ENCODE assay signal across 19 mouse cellular contexts in genomic region chr2:114249440-114249839, GRCm38 (mm10). TPM values are rescaled to one million over a fixed set of nuclear protein-coding genes. Genes with fewer than 3 reads are reported as not detected.
DNase-seq lines count a peak whose midpoint lies in the region; ATAC-seq and TF ChIP-seq lines count a peak whose summit lies in the region.
"Had no signal": no experiment of that assay in that cellular context is flagged by ENCODE, and none has a peak within 500 bp of the region (broad histone marks: within the 10 kb centered on the region; RNA-seq: fewer than 3 reads in every experiment).

No protein-coding gene starts in this region.

- intact Hi-C loops in left cerebral cortex, postnatal 14 days (cut with DNase I) = no loop called here
- intact Hi-C loops in left cerebral cortex, adult 2 months (cut with DNase I) = no loop called here

- peaks cover 1 to 19% of the 10 kb centered on the region in 2 experiments; a peak in 3 of 4 replicates for H3K4me1 ChIP-seq in heart, embryonic 14.5 days (ENCODE audit: control insufficient read depth in 2 of 2, insufficient read depth in 2 of 2, low read length in 2 of 2)
- H3K4me1 ChIP-seq: embryonic facial prominence, embryonic 13.5 days; neural tube, embryonic 12.5 days had no signal

- no peaks in the 10 kb centered on the region for H3K9me3 ChIP-seq in heart, embryonic 14.5 days (ENCODE audit: control insufficient read depth, low read length)
- H3K9me3 ChIP-seq: embryonic facial prominence, embryonic 13.5 days; neural tube, embryonic 12.5 days had no signal

- H3K27ac ChIP-seq in heart, embryonic 14.5 days (replicated peaks in 1 of 2; ENCODE audit: control insufficient read depth in 1 of 2, insufficient read depth in 1 of 2, low read depth in 2 of 2, low read length in 2 of 2) = peak overlapping the region; percentile 56 to 60
- no peak overlapping the region for H3K27ac ChIP-seq in left cerebral cortex, adult 2 months
- H3K27ac ChIP-seq: embryonic facial prominence, embryonic 13.5 days; hindbrain, embryonic 14.5 days; macrophage; neural tube, embryonic 12.5 days had no signal

- H3K27me3 ChIP-seq in heart, embryonic 14.5 days (ENCODE audit: control insufficient read depth, insufficient read depth, low read length) = no peaks in the 10 kb centered on the region
- H3K27me3 ChIP-seq: embryonic facial prominence, embryonic 13.5 days; neural tube, embryonic 12.5 days had no signal

- peak overlapping the region; percentile 50 for H3K4me2 ChIP-seq in heart, embryonic 14.5 days (ENCODE audit: low read length)
- H3K4me2 ChIP-seq: embryonic facial prominence, embryonic 13.5 days; hindbrain, embryonic 14.5 days; midbrain, embryonic 11.5 days; neural tube, embryonic 12.5 days had no signal

- no peak overlapping the region for H3K9ac ChIP-seq in heart, embryonic 14.5 days (ENCODE audit: low read length)
- H3K9ac ChIP-seq: embryonic facial prominence, embryonic 13.5 days; hindbrain, embryonic 14.5 days; neural tube, embryonic 12.5 days had no signal

- ATAC-seq in heart, embryonic 14.5 days (ENCODE audit: insufficient number of reproducible peaks, insufficient read depth, low FRiP score, low read depth) = no peak
- ATAC-seq: activated CD4-positive, CD25-positive, alpha-beta regulatory T cell, adult 4 months; Patski had no signal

- no peak overlapping the region for H3K4me3 ChIP-seq in heart, embryonic 14.5 days (ENCODE audit: control insufficient read depth in 1 of 2, insufficient read depth in 1 of 2, low read depth in 1 of 2, low read length in 2 of 2)
- no peak overlapping the region for H3K4me3 ChIP-seq in left cerebral cortex, adult 2 months
- H3K4me3 ChIP-seq: embryonic facial prominence, embryonic 13.5 days; neural tube, embryonic 12.5 days had no signal

- WGBS in heart, embryonic 14.5 days = 7% methylated on average over 6 of the region's 6 CpGs

- DNase-seq in heart, adult 18-20 months = no peak
- DNase-seq in left cerebral cortex, postnatal 14 days (ENCODE audit: low spot score in 2 of 2) = peak; percentile 24 to 55
- no peak for DNase-seq in left cerebral cortex, adult 2 months (ENCODE audit: extremely low spot score in 1 of 2, low spot score in 2 of 2)
- peak; percentile 20 to 66 for DNase-seq in frontal cortex, adult 2 months (ENCODE audit: extremely low spot score in 1 of 2, low spot score in 1 of 2)
- peak; percentile 11 for DNase-seq in layer of hippocampus, adult 9-10 months (ENCODE audit: low spot score)
- DNase-seq in adrenal gland, postnatal 10 days = no peak
- DNase-seq: cerebellum, adult 9-10 months; kidney, postnatal 36 days; liver; lung, adult 18-20 months; thymus, postnatal 36 days had no signal

- TF ChIP-seq CTCF in left cerebral cortex, adult 2 months (IDR thresholded peaks at IDR 0.05) = no peak

- H3K36me3 ChIP-seq in heart, embryonic 14.5 days (ENCODE audit: control insufficient read depth, insufficient read depth, low read length) = no peaks in the 10 kb centered on the region
- H3K36me3 ChIP-seq: embryonic facial prominence, embryonic 13.5 days; neural tube, embryonic 12.5 days had no signal

RNA-seq across cellular contexts. Expression of gene Zfp770, which starts 48.2 kb away (rescaled TPM):
- 4.5 and 4.8 TPM in 2 replicates for polyA plus RNA-seq in heart, embryonic 14.5 days (2014; fragmentation: Nextera tagmentation; extraction: Ambion mirVana)
- total RNA-seq in heart, adult 18-20 months (2021) = 10 to 100 TPM; 16.6 to 20.0 TPM
- 10 to 100 TPM; 28.7 to 29.3 TPM for total RNA-seq in left cerebral cortex, postnatal 14 days (2021)
- 10 to 100 TPM; 22.1 to 22.3 TPM for total RNA-seq in left cerebral cortex, adult 2 months (2021)
- polyA plus RNA-seq in frontal cortex, adult 2 months (2012; rRNA removed) = 11.0 and 11.2 TPM in 2 replicates
- total RNA-seq in adrenal gland, postnatal 10 days (2021) = 10 to 100 TPM; 11.2 to 13.9 TPM

Comparison
In these comparisons a context has a peak if more than half of its experiments do, and no peak if none do; other contexts are left out.
1. DNase-seq: peak in left cerebral cortex, postnatal 14 days (2 of 2), frontal cortex, adult 2 months (2 of 2) and layer of hippocampus, adult 9-10 months (single experiment); none in heart, adult 18-20 months (0 of 2), left cerebral cortex, adult 2 months (0 of 2) and adrenal gland, postnatal 10 days (single experiment).